Mouse (Mus musculus) cerebellum, postnatal 4 days (tissue): Measurements from ENCODE around the gene Fam57a.

Experiments used
- DNase-seq, 2 experiments: peaks; one replicate each; pipeline ENCODE4 v3.0.0; 2022; ENCODE audit warnings: low spot score in 2 of 2, mixed read lengths in 1 of 2

Gene Fam57a

DNA sequence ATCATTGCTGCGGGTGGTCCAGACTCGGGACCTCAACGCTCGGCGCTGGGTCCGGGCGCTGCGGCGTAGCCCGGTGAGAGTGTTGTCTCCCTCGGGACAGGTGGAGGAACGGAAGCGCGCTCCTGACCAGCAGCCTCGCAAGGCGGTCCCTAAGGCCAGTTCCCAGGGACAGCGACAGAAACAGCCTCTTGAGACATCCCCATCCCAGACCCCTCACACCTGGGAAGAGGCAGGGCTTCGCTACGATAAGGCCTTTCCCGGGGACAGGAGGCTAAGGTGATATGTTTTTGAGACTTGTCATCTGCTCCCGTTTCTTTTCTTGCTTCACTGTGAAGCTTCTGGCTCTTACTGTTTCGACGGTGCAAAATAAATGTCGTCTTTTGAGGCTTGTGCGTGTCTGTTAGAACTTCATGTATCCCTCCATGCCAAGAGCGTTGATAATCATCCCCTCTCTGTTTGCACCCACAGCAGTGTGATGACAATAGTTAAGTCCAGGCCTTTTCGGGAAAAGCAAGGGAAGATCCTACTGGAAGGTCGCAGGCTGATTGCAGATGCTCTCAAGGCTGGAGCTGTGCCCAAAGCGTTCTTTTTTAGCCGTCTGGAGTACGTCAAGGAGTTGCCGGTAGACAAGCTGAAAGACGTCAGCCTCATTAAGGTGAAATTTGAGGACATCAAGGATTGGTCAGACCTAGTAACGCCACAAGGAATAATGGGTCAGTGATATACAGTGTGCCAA lies 64.5 kb downstream of the Fam57a start:
- no peak for DNase-seq

DNA sequence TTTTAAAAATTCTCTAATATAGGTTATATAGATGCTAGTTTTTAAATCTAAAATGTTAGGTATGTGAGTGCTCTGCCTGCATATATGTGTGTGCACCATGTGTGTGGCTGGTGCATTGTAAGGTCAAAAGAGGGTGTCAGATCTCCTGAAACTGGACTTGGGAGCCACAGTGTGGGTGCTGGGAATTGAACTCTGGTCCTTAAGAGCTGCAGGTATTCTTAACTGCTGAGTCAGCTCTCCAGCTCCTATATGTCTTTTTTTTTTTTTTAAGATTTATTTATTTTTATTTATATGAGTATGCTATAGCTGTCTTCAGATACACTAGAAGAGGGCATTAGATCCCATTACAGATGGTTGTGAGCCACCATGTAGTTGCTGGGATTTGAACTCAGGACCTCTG lies 67.0 kb downstream of the Fam57a start:
- no peak for DNase-seq

DNA sequence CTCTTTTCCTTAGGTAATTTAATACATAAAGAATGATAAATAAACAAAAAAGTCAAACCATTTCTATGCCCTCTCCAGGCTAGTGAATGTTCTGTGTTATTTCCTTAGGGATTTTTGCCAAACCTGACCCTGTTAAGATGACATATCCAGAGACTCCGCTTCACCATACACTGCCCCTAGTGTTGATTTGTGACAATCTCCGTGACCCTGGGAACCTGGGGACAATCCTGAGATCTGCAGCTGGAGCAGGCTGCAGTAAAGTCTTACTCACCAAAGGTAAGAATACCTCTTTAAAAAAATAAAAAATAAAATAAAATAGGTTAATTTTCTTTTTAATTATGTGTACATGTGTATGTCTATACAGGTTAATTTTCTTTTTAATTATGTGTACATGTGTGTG lies 67.8 kb downstream of the Fam57a start:
- no peak for DNase-seq

DNA sequence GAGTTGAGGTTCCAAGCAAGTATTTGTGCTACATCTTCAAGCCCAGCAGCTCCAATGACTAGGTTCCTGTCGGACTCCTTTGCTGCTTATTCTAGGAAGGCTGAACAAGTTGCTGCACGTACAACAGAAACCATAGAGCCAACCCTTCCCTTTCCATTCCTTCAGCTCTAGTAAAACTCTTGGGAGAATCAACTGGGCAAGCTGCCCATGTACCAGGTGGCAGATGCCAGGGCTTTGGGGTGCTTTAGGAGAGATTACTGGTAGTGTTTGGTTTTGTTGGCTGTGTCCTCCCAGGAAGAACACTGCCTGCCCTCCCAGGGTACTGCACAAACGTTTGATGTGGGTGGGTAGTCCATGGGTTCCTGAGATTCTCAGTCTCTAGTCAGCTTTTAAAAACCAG lies 72.6 kb downstream of the Fam57a start:
- peak in 1 of 2 experiments; percentile 48 for DNase-seq

DNA sequence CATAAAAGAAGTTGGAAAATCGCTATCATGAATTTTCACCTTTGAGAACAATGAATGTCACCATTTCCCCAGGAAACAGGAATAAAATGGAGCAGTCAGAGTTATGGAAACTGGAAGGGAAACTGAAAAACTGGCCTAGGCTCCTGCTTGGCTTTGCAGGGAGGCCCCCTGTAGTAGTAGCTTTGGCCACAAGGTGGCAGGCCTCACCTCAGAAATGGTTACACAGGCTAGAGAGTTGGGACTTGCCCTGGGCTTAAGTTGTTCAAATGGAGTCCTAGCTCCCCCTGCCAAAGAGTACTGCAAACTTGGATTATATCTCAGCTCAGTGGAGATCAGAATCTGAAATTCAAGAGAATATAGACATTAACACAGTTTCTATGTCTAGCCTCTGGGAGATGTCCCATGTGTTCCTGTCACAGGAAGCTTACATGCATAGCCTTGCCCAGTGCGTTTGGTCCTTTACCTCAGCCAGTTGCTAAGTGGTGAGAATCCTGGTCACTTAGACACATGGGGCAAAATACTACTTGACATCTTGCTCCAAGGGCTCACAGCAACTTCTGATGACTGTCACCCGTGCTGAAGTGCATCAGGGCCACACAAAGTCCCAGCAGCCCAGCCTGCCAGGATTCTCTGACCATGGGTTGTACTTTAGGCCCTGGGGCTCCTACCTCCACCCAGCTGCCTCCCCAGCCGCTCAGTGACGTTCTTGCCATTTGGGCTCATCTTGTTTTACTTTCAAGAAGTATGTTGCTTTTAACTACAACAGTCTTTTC lies 73.9 kb downstream of the Fam57a start:
- peak; percentile 92 to 93 for DNase-seq

DNA sequence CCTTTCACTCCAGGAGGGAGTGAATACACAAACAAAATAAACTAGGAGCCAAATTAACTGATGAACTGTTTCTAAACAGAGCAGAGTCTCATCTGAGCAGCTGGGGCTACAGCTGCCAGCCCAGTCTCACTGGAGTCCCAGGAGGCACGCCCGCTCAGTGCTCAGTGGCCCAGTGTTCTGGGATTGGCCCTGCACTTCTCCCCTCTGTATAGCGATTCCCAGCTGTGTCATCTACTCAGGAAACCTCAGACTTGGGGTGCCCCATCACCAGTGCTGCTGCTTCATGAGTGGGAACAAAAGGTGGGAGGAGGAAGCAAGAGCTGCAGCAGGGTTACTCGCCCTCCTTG lies 74.4 kb downstream of the Fam57a start:
- DNase-seq = no peak

DNA sequence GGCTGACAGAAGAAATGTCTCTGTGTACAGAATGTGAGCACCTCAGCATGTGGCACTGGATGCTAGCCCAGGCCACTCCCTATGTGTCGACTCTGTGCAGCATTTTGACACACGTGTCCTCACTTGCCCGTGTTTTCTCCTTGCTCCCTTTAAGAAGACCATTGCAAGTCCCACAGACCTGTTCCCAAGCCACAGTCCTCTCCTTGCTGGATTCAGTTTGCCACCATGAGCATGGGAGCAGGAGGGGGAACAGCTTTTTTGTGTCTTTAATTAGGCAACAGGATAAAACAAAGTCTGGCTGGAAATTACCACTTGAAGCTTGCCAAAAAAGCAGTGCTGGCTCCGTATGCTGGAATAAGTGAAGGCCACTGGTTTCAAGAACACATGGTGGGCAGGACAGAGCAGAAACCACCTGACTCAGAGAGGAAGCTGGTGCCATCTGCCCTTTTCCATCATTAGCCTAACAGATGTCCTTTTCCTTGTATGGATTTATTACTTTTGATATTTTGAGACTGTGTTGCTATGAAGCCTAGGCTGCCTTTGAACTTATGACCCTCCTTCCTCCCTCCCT lies 76.0 kb downstream of the Fam57a start:
- DNase-seq = peak in 1 of 2 experiments; percentile 34

DNA sequence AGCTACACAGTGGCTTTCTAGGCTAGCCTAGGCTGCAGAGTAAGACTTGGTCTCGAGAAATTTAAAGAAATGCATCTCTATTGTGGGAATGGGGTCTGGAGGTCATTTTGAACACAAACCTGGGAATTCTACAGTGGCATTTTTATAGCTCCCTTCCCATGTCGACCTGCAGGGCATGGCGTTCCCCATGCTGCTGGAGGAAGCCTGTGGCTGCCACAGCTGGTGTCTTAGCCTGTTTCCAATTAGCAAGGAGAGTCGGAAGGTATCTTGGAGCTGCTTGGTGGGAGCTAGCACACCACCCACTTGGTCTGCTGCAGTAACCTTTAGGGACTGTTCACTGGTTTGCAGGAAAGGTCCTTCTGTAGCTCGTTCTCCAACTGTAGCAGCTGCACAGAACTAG lies 76.7 kb downstream of the Fam57a start:
- DNase-seq = no peak

DNA sequence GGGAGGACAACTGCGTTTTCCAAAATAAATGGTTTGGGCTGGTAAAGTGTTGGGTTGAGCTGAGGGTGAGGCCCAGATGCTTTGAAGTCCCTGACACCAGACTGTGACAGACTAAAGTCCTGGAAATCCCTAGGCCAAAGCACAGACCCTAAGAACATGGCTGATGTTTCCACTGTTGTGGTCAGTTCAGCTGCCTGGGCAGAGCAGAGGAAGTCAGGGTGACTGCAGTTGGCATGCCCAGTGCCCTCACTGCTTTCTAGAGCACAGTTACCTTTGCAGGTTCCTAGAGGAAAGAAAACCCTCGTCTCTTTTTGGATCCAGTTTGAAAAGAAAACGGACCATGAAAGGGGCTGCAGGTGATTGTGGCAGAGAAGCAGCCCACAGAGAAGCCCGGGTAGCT lies 77.9 kb downstream of the Fam57a start:
- no peak for DNase-seq

DNA sequence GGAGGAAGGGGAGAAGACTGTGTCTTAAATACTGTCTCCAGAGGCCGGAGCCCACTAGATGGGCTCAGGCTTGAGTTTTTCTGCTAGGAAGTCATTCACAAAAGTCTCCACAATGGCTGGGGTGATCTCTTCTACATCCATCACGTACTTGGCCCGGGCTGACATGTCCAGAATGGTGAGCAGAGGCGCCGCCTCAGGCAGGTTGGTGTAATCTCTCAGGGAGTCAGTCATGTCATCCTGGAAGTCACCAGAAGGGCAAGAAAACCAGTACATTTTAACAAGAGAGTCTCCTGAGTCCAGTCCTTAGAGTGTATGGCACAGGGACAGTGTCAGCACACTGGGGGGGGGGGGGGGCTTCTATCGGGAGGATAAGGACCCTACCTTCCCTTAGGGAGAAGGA lies 79.0 kb downstream of the Fam57a start:
- DNase-seq = no peak

DNA sequence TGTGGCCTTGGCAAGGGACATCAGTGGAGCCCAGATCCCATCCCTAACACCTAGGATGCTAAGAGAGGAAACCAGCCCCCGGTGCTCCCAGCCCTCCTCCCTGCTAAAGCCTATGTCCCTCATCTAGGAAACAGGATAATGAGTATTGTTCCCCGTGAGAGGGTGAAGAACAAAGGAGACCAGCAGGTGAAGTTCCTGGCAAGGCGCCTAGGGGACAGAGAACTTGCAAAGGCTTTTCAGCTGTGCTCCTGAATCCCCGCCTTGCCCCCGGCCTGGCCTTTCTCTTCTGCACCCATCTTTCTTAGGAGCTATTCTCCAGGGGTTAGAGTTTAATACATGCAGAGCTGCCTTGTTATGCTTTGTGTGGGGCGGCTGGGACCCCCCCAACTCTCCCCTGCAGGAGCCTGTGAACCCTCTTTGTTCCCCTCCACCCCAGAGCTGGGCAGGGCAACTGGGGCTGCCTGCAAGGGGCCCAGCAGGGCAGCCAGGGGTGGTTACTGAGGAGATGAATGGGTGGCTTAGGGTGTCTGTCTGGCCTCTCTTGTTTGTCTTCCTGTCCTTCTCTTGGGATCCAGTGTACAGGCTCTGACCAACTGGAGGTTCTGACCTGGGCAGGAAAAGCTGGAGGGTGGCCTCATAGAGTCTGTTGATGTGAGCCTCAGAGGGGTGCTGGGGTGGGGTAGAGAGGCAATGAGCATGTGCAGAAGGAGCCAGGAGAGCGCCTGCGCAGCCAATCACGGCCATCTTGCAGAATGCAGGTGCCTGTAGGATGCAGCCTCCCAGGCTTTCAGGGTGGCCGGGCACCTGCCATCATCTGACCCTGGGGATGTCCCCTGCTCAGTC lies 81.0 kb downstream of the Fam57a start:
- DNase-seq = no peak

DNA sequence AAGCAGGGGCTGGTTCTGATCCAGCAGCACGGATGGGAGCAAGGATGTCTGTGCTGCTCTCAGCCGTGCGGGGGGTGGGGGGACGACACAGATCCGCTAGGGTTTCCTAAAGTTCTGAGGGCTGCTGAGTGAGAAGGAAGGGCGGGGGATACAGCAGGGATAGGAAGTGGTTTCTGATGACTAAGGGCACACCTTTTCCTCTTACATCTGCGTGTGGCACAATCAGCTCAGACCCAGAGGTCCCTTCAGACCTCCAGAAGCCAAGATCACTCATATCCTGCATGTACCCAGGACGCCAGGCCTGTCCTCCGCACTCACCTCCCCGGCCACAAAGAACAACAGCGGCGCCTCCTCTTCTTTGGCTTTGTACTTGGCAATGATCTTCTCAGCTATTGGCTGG lies 81.8 kb downstream of the Fam57a start:
- DNase-seq = no peak

DNA sequence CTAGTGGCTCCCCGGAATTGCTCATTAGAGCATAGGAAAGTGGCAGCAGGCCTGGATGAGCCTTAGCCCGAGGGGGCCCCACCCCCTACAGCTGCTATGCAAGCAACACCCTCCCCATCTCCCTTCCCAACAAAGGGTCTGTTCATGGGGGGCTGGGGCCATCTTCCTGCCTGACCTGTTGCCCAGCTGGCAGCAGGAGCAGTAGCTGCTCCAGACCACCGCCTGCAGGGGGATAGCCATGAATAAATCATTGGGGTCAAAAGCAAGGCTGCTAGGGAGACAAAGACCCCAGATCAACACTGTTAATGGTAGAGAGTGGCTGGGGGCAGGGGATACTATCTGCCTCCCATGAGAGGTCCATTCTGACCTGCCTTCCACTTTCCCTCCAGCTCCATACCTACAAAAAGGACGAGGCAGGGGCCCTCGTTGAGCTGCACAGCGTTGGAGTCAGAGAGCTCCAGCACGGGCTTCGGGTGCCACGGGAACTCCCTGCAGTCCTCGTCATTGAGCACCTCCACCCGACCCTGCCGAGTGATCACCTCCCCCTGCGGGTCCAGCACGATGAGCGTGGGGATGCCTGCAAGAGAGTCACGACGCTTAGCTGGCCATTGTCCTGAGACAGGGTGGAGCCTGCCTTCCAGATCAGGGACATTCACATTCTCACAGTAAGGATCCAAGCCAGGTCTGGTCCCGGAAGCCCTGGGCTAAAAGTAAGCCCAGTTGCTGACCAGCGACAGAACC lies 83.3 kb downstream of the Fam57a start:
- no peak for DNase-seq
